Mouse (Mus musculus): Measurements from ENCODE around the gene Itpk1. TPM values are rescaled to one million over a fixed set of nuclear protein-coding genes. Genes with fewer than 3 reads are reported as not detected.

Gene Itpk1
- polyA plus RNA-seq, 1 experiment from 2014 or later: 16.9 TPM

DNA sequence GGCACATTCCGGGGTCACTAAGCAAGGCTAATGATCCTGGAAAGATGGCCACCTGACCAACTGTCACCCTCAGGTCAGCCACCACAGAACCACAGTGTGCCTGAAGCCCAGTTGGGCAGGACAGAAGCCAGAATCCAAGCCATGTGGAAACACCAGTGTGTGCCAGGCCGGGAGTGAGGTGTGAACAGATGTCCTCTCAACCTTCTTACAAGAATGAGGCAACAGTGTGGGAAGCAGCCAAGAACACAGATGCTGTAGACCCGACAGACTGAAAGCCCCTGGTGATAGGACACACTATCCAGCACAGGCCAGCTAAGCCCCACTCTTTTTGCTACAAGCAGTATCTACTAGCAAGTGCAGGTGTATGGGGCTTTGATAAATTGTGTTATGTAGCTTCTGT is 119.3 kb downstream of the Itpk1 start:
- Histone ChIP-seq H3K27me3 (ENCODE audit: low read depth, poor library complexity, severe bottlenecking) (no peaks in the 10 kb centered on the region), H3K27ac (replicated peaks) (no peak overlapping the region), H3K4me1 (no peaks in the 10 kb centered on the region), H3K9me3 (replicated peaks) (no peaks in the 10 kb centered on the region), H3K4me3 (no peak overlapping the region), H3K36me3 (peaks cover 14% of the 10 kb centered on the region)
- no peak for DNase-seq (ENCODE audit: low spot score)
- 90% methylated on average over 3 of the region's 3 CpGs for WGBS

DNA sequence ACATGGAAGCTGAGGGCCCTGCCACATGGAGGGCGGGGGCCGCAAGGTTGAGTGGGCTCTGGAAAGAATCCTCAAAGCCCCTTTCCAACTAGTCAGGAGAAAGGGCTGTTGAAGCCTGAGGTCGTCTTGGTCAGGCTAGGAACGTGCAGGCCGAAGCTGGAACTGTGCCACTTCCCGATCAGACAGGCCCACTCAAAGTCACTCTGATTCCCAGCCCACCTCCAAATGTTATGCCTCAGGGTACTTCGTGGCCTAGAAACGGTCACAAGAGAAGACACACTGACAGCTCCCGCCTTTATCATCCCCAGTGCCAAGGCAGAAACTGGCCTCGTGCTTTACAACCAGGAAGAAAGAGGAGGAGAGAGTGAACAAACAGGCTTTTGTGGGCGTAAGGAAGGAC is 122.3 kb downstream of the Itpk1 start:
- no peaks in the 10 kb centered on the region for H3K4me1 ChIP-seq
- H3K36me3 ChIP-seq: peaks cover 19% of the 10 kb centered on the region
- H3K27ac ChIP-seq (replicated peaks): no peak overlapping the region
- DNase-seq (ENCODE audit: low spot score): no peak
- no peak overlapping the region for H3K4me3 ChIP-seq
- H3K27me3 ChIP-seq (ENCODE audit: low read depth, poor library complexity, severe bottlenecking): no peaks in the 10 kb centered on the region
- H3K9me3 ChIP-seq (replicated peaks): no peaks in the 10 kb centered on the region
- 85% methylated on average over 11 of the region's 11 CpGs for WGBS

DNA sequence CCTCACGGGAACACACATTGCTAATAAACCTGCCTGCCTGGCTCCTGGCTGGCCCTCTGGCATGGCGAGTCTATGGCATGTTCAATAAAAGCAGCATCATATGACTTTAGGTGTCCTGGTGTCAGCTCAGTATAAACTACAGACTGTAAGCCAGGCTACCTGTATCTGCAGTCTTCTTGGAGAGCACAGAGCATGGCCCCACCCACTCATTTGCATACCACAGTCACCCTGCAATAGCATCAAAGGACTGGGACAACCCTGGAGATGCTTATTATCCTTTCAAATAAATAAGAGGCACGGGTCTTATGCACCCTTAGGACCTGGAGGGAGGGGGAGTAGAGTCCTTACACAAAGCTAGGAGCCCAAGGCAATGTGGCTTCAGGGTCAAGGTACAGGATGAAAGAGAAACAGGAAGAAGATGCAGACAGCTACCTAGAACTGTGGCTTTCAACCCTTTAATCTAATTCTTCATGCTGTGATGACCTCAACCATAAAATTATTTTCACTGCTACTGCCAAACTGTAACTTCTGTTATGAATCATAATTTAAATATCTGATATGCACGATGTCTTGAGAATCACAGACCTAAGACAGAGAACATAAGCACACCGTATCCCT is 123.0 kb downstream of the Itpk1 start:
- Histone ChIP-seq H3K36me3 (peaks cover 18% of the 10 kb centered on the region), H3K4me3 (no peak overlapping the region), H3K27me3 (ENCODE audit: low read depth, poor library complexity, severe bottlenecking) (no peaks in the 10 kb centered on the region), H3K27ac (replicated peaks) (no peak overlapping the region), H3K4me1 (no peaks in the 10 kb centered on the region), H3K9me3 (replicated peaks) (no peaks in the 10 kb centered on the region)
- 81% methylated on average over 5 of the region's 5 CpGs for WGBS
- no peak for DNase-seq (ENCODE audit: low spot score)

- WGBS: 72% methylated on average over 6 of the region's 6 CpGs
- no peak overlapping the region for H3K4me3 ChIP-seq
- H3K27ac ChIP-seq (replicated peaks): no peak overlapping the region
- peak; percentile 70 for DNase-seq (ENCODE audit: low spot score)
- no peaks in the 10 kb centered on the region for H3K9me3 ChIP-seq (replicated peaks)
- no peaks in the 10 kb centered on the region for H3K27me3 ChIP-seq (ENCODE audit: low read depth, poor library complexity, severe bottlenecking)
- peaks cover 14% of the 10 kb centered on the region for H3K36me3 ChIP-seq
- no peaks in the 10 kb centered on the region for H3K4me1 ChIP-seq
These were observed 125.7 kb downstream of the Itpk1 start for GRCm38 (mm10) chr12:102579041-102579440.

GRCm38 (mm10) chr12:102576659-102577398 is 127.9 kb downstream of the Itpk1 start:
- H3K9me3 ChIP-seq (replicated peaks): no peaks in the 10 kb centered on the region
- WGBS: 89% methylated on average over 10 of the region's 10 CpGs
- no peak overlapping the region for H3K27ac ChIP-seq (replicated peaks)
- H3K27me3 ChIP-seq (ENCODE audit: low read depth, poor library complexity, severe bottlenecking): no peaks in the 10 kb centered on the region
- H3K4me3 ChIP-seq: no peak overlapping the region
- H3K4me1 ChIP-seq: no peaks in the 10 kb centered on the region
- no peak for DNase-seq (ENCODE audit: low spot score)
- peaks cover 25% of the 10 kb centered on the region for H3K36me3 ChIP-seq

DNA sequence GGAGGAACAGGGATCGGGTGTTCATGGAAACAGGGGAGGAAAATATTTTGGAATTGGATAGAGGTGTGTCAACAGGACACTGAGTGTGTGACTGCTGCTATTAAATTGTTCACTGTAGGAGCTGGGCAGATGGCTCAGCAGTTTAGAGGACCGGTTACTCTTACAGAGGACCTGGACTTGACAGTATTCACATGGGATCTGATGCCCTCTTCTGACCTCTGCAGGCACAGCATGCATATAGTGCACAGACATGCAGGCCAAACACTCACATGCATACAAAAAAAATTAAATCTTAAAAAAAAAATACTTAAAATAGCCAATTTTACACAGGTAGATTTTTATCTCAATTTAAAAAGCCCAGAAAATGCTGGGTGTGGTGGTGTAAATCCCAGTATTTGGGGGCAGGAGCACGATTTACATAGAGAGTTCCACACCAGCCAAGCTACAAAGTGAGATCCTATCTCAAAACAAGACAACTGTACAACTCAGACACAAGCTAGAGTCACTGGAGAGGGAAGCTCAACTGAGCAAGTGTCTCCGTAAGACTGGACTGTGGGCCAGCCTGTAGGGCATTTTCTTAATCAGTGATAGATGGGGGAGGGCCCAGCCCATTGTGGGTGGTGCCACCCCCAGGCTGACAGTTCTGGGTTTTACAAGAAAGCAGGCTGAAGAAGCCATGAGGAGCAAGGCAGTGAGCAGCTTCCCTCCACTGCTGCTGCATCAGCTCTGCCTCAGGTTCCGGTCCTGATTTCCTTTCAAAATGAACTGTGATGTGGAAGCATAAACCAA is 129.0 kb downstream of the Itpk1 start:
- no peak overlapping the region for H3K27ac ChIP-seq (replicated peaks)
- H3K9me3 ChIP-seq (replicated peaks): no peaks in the 10 kb centered on the region
- no peak overlapping the region for H3K4me3 ChIP-seq
- peaks cover 25% of the 10 kb centered on the region for H3K36me3 ChIP-seq
- 87% methylated on average over 5 of the region's 5 CpGs for WGBS
- no peak for DNase-seq (ENCODE audit: low spot score)
- no peaks in the 10 kb centered on the region for H3K4me1 ChIP-seq
- no peaks in the 10 kb centered on the region for H3K27me3 ChIP-seq (ENCODE audit: low read depth, poor library complexity, severe bottlenecking)

DNA sequence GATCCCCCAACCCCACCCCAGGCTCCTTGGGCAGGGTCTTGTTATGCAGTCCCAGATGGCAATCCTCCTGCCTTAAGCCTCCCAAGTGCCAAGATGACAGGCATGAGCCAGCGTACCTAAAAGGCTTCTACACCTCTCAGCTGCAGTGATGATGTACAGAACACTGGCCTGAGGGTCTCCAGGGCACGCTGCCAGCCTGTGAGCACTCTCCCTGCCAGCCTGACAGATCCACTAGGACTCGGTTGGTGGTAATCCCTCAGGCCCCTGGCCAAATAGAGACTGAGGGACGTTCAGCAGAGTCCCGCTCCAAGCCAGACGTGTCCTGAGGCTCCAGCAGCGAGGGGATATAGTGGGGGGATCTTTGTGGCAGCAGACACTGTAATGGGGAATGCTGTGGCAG is 131.7 kb downstream of the Itpk1 start:
- H3K27me3 ChIP-seq (ENCODE audit: low read depth, poor library complexity, severe bottlenecking): no peaks in the 10 kb centered on the region
- DNase-seq (ENCODE audit: low spot score): no peak
- 82% methylated on average over 7 of the region's 7 CpGs for WGBS
- no peak overlapping the region for H3K4me3 ChIP-seq
- peaks cover 32% of the 10 kb centered on the region for H3K36me3 ChIP-seq
- no peaks in the 10 kb centered on the region for H3K9me3 ChIP-seq (replicated peaks)
- H3K4me1 ChIP-seq: no peaks in the 10 kb centered on the region
- H3K27ac ChIP-seq (replicated peaks): no peak overlapping the region

- no peaks in the 10 kb centered on the region for H3K9me3 ChIP-seq (replicated peaks)
- 89% methylated on average over 9 of the region's 9 CpGs for WGBS
- no peaks in the 10 kb centered on the region for H3K27me3 ChIP-seq (ENCODE audit: low read depth, poor library complexity, severe bottlenecking)
- no peak overlapping the region for H3K4me3 ChIP-seq
- H3K27ac ChIP-seq (replicated peaks): no peak overlapping the region
- no peaks in the 10 kb centered on the region for H3K4me1 ChIP-seq
- peaks cover 28% of the 10 kb centered on the region for H3K36me3 ChIP-seq
- no peak for DNase-seq (ENCODE audit: low spot score)
These were observed 133.1 kb downstream of the Itpk1 start for GRCm38 (mm10) chr12:102571666-102572065.

DNA sequence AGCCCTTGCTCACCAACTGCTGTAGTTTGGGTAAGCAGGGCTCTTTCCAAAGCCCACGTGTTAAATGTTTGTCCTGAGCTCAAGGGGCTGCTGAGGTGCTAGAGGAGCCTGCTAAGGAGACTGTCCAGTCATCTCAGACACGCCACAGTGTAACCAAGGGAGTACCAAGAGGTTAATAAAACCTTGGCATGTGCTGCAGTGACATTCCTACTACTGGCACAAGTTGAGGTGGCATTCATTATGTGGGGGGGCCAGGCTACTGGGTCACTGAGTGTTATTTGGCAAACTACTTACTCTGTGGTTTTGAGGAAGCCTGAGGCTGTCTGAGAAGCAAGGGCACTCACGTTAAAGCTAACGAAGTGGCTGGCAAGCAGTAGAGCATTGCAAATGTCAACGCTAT is 134.0 kb downstream of the Itpk1 start:
- DNase-seq (ENCODE audit: low spot score): no peak
- WGBS: 85% methylated on average over 5 of the region's 5 CpGs
- H3K4me1 ChIP-seq: no peaks in the 10 kb centered on the region
- no peak overlapping the region for H3K27ac ChIP-seq (replicated peaks)
- H3K9me3 ChIP-seq (replicated peaks): no peaks in the 10 kb centered on the region
- no peaks in the 10 kb centered on the region for H3K27me3 ChIP-seq (ENCODE audit: low read depth, poor library complexity, severe bottlenecking)
- peaks cover 28% of the 10 kb centered on the region for H3K36me3 ChIP-seq
- no peak overlapping the region for H3K4me3 ChIP-seq

DNA sequence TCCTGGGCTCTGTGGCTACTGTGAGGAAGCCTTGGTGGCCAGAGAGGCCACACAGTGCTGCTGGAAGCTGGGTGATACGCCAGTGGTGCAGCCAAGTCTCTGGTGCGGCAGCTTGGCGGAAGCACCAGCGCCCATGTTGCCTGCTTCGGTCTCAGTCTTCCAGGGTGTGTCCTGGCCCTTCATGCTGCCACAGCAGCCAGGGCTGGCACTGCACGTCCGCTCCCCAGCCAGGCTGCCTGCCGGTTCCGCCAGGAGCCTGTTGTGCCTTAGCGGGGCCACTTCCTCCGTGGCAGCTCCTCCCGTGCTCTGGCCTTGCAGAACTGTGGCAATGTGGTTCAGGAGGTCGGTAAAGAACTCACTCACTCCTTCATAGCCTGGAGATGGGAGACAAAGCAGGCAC is 134.6 kb downstream of the Itpk1 start:
- WGBS: 90% methylated on average over 13 of the region's 13 CpGs
- H3K4me3 ChIP-seq: no peak overlapping the region
- 0 out of 2 replicates have a peak overlapping the region, but pooled peaks have one; percentile 17 for H3K27ac ChIP-seq (replicated peaks)
- no peaks in the 10 kb centered on the region for H3K4me1 ChIP-seq
- H3K27me3 ChIP-seq (ENCODE audit: low read depth, poor library complexity, severe bottlenecking): no peaks in the 10 kb centered on the region
- no peak for DNase-seq (ENCODE audit: low spot score)
- H3K9me3 ChIP-seq (replicated peaks): no peaks in the 10 kb centered on the region
- H3K36me3 ChIP-seq: peaks cover 28% of the 10 kb centered on the region

DNA sequence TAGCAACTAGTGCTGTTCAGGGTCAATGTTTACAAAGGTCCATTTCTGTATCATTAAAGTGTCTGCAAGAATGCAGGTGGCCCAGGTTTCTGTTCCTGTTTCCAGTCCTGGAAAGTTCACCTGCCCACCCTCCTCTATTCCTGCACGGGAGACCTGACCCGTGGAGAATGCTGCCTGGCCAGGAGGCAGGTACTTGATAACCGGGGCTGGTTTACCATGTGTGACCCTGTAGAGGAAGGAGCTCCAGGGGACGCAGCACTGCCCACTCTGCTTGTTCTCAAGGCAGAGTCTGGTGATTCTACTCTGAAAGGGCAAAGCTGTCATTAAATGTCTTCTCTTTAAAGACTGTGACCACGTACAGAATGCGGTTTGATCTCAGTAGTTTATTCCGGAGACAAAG is 136.5 kb downstream of the Itpk1 start:
- 91% methylated on average over 7 of the region's 7 CpGs for WGBS
- Histone ChIP-seq H3K4me1 (no peaks in the 10 kb centered on the region), H3K27ac (replicated peaks) (no peak overlapping the region)

GRCm38 (mm10) chr12:102566951-102567350 is 137.8 kb downstream of the Itpk1 start:
- WGBS: 85% methylated on average over 2 of the region's 2 CpGs
- Histone ChIP-seq H3K27me3 (ENCODE audit: low read depth, poor library complexity, severe bottlenecking) (no peaks in the 10 kb centered on the region), H3K36me3 (peaks cover 10% of the 10 kb centered on the region; the same call in 1 of the 2 replicates), H3K9me3 (replicated peaks) (no peaks in the 10 kb centered on the region), H3K27ac (replicated peaks) (no peak overlapping the region), H3K4me1 (no peaks in the 10 kb centered on the region), H3K4me3 (no peak overlapping the region)
- no peak for DNase-seq (ENCODE audit: low spot score)

More for the DNA sequence above, 136.5 kb downstream of the Itpk1 start:
- no peaks in the 10 kb centered on the region for H3K9me3 ChIP-seq (replicated peaks)
- no peak for DNase-seq (ENCODE audit: low spot score)
- H3K4me3 ChIP-seq: no peak overlapping the region
- no peaks in the 10 kb centered on the region for H3K27me3 ChIP-seq (ENCODE audit: low read depth, poor library complexity, severe bottlenecking)
- H3K36me3 ChIP-seq: peaks cover 21% of the 10 kb centered on the region

DNA sequence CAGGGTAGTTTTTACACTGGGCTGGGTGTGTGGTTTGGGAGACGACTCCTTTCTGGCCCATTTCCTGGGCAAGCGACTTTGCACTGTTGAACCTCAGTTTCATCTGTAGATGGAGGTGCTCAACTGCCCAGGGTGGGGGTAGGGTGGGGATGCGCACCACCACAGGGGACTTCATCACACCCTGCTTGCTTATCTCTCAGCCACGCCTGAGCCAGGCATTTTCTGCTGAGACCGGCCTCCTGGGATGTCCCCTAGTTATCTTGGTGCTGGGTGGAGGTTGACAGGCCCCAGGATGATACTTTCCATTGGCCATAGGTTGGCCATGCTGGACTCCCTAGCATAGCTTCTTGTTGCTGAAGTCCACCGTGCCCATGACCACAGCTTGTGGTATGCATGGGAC is 139.6 kb downstream of the Itpk1 start:
- Histone ChIP-seq H3K27ac (replicated peaks) (no peak overlapping the region), H3K4me3 (no peak overlapping the region), H3K36me3 (peaks cover 5% of the 10 kb centered on the region; the same call in 1 of the 2 replicates), H3K9me3 (replicated peaks) (no peaks in the 10 kb centered on the region), H3K27me3 (ENCODE audit: low read depth, poor library complexity, severe bottlenecking) (no peaks in the 10 kb centered on the region), H3K4me1 (no peaks in the 10 kb centered on the region)
- DNase-seq (ENCODE audit: low spot score): no peak
- WGBS: 82% methylated on average over 6 of the region's 6 CpGs
